Mouse (Mus musculus) myocyte (in vitro differentiated cells): ENCODE results near the gene Tbc1d15.

Experiments
- MYOG ChIP-seq, 3 experiments: IDR thresholded peaks; one replicate each; pipeline ENCODE4 v1.6.1; 2011; ENCODE audit warnings: control low read depth in 2 of 3, low read depth in 2 of 3, mild to moderate bottlenecking in 2 of 3; ENCODE audit not compliant: insufficient read length in 2 of 3, control insufficient read depth in 1 of 3, insufficient read depth in 1 of 3
- POLR2A ChIP-seq: IDR thresholded peaks from one replicate; pipeline ENCODE4 v1.6.1; 2011; ENCODE audit warnings: low read depth, mild to moderate bottlenecking, control low read depth, moderate library complexity; ENCODE audit not compliant: insufficient read length
- TCF12 ChIP-seq: IDR thresholded peaks from one replicate; pipeline ENCODE4 v1.6.1; 2011; ENCODE audit warnings: mild to moderate bottlenecking, control low read depth; ENCODE audit not compliant: poor library complexity, insufficient read depth, severe bottlenecking
- USF1 ChIP-seq: IDR thresholded peaks from one replicate; pipeline ENCODE4 v1.6.1; 2011; ENCODE audit warnings: low read depth, mild to moderate bottlenecking, control low read depth, moderate library complexity

GRCm38 (mm10) chr10:115212916-115213580, 38.2 kb downstream of the Tbc1d15 start:
- TF ChIP-seq POLR2A = no peak
- no peak for TF ChIP-seq MYOG (IDR thresholded peaks at IDR 0.05; ENCODE audit: control insufficient read depth in 1 of 3, insufficient read depth in 1 of 3, insufficient read length in 2 of 3, low read depth in 2 of 3)
- no peak for TF ChIP-seq USF1
- no peak for TF ChIP-seq TCF12
